Mouse (Mus musculus): ENCODE data around the gene Lypd9. TPM values are rescaled to one million over a fixed set of nuclear protein-coding genes. Genes with fewer than 3 reads are reported as not detected.
"Not testable (repeated sequence)": the region's sequence is repeated elsewhere in the genome, so short reads cannot be mapped to it uniquely, and the experiment has no call there.

The Lypd9 gene
- total RNA-seq (2014; fragmentation: Nextera tagmentation), result not detected in 2 replicates
- not detected in 2 replicates for total RNA-seq (2017)
- polyA plus RNA-seq (2012), result not detected in 2 replicates

GRCm38 (mm10) chr11:58452759-58453158, at the start of gene Lypd9:
Lypd9 (minus strand) TSS chr11:58452923.
- peaks cover 21% of the 10 kb centered on the region for H3K27me3 ChIP-seq (ENCODE audit: insufficient read depth, low read length)
- no peaks in the 10 kb centered on the region for H3K4me1 ChIP-seq (ENCODE audit: insufficient read depth, low read depth, low read length)
- ATAC-seq (ENCODE audit: extremely low read depth, insufficient number of reproducible peaks, low FRiP score, poor library complexity, severe bottlenecking), result no peak
- no peak for DNase-seq (ENCODE audit: low spot score)
- no peaks in the 10 kb centered on the region for H3K36me3 ChIP-seq (replicated peaks)
- TF ChIP-seq CTCF (IDR thresholded peaks at IDR 0.05; ENCODE audit: low read depth, low read length), result no peak
- no peaks in the 10 kb centered on the region; the same call in 1 of the 2 replicates for H3K9me3 ChIP-seq (replicated peaks)
- no peak within 1 kb of the TSS for H3K4me3 ChIP-seq (ENCODE audit: low read depth, low read length)

GRCm38 (mm10) chr11:58502472-58502871, 49.7 kb upstream of the Lypd9 start, which contains the start of gene Olfr331:
Olfr331 (minus strand) TSS chr11:58502572.
- DNase-seq (ENCODE audit: low spot score); H3K9me3 ChIP-seq (replicated peaks); H3K4me1 ChIP-seq (ENCODE audit: insufficient read depth, low read depth, low read length); H3K36me3 ChIP-seq (replicated peaks); H3K27me3 ChIP-seq (ENCODE audit: insufficient read depth, low read length); ATAC-seq (ENCODE audit: extremely low read depth, insufficient number of reproducible peaks, low FRiP score, poor library complexity, severe bottlenecking); H3K4me3 ChIP-seq (ENCODE audit: low read depth, low read length): not testable (repeated sequence)

DNA sequence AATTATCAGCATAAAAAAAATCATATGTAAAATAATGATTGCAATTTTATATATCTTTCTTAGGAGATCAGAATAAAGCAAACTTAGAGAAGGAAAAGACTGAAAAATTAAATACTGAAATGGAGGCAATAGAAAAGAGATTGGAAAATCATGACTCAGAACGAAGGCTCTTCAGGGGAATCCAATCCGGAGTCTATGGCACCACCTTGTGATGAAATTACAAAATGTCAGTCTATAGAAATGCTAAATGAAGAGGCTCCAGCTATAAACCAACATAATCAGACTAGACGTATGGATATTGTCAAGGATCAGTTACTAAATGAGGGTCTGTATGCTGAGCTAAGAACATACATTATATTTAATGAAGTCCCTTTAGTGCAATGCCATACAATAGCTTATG, 46.6 kb upstream of the Lypd9 start:
- TF ChIP-seq CTCF (IDR thresholded peaks at IDR 0.05; ENCODE audit: low read depth, low read length) (no peak), GATA2 (IDR thresholded peaks at IDR 0.05; ENCODE audit: borderline replicate concordance, low read depth, low read length) (no peak), POLR2AphosphoS5 (IDR thresholded peaks at IDR 0.05; ENCODE audit: insufficient replicate concordance, low read depth, low read length) (no peak), GATA1 (IDR thresholded peaks at IDR 0.05; ENCODE audit: borderline replicate concordance, low read length) (no peak), TAL1 (conservative IDR thresholded peaks at IDR 0.05; ENCODE audit: low read depth, low read length) (no peak)

GRCm38 (mm10) chr11:58498761-58499160, 46.0 kb upstream of the Lypd9 start:
- Histone ChIP-seq H3K36me3 (replicated peaks) (no peaks in the 10 kb centered on the region), H3K27me3 (ENCODE audit: insufficient read depth, low read length) (peaks cover 10% of the 10 kb centered on the region), H3K4me3 (ENCODE audit: low read depth, low read length) (no peak overlapping the region), H3K4me1 (ENCODE audit: insufficient read depth, low read depth, low read length) (no peaks in the 10 kb centered on the region), H3K9me3 (replicated peaks) (no peaks in the 10 kb centered on the region)
- TF ChIP-seq TAL1 (conservative IDR thresholded peaks at IDR 0.05; ENCODE audit: low read depth, low read length) (no peak), GATA1 (IDR thresholded peaks at IDR 0.05; ENCODE audit: borderline replicate concordance, low read length) (no peak), CTCF (IDR thresholded peaks at IDR 0.05; ENCODE audit: low read depth, low read length) (no peak), GATA2 (IDR thresholded peaks at IDR 0.05; ENCODE audit: borderline replicate concordance, low read depth, low read length) (no peak)
- no peak for ATAC-seq (ENCODE audit: extremely low read depth, insufficient number of reproducible peaks, low FRiP score, poor library complexity, severe bottlenecking)
- no peak for DNase-seq (ENCODE audit: low spot score)

More for the DNA sequence above, 46.6 kb upstream of the Lypd9 start:
- Histone ChIP-seq H3K4me3 (ENCODE audit: low read depth, low read length) (no peak overlapping the region), H3K36me3 (replicated peaks) (no peaks in the 10 kb centered on the region), H3K9me3 (replicated peaks) (no peaks in the 10 kb centered on the region), H3K27me3 (ENCODE audit: insufficient read depth, low read length) (peaks cover 10% of the 10 kb centered on the region), H3K4me1 (ENCODE audit: insufficient read depth, low read depth, low read length) (no peaks in the 10 kb centered on the region)
- ATAC-seq (ENCODE audit: extremely low read depth, insufficient number of reproducible peaks, low FRiP score, poor library complexity, severe bottlenecking) (no peak), DNase-seq (ENCODE audit: low spot score) (no peak)

GRCm38 (mm10) chr11:58492455-58492854, 39.7 kb upstream of the Lypd9 start, which contains the start of gene Olfr332:
Olfr332 (minus strand) TSS chr11:58492555.
- no peak for TF ChIP-seq TAL1 (conservative IDR thresholded peaks at IDR 0.05; ENCODE audit: low read depth, low read length)
- no peak for TF ChIP-seq GATA2 (IDR thresholded peaks at IDR 0.05; ENCODE audit: borderline replicate concordance, low read depth, low read length)
- TF ChIP-seq POLR2AphosphoS5 (IDR thresholded peaks at IDR 0.05; ENCODE audit: insufficient replicate concordance, low read depth, low read length), result no peak
- TF ChIP-seq CTCF (IDR thresholded peaks at IDR 0.05; ENCODE audit: low read depth, low read length), result no peak
- TF ChIP-seq GATA1 (IDR thresholded peaks at IDR 0.05; ENCODE audit: borderline replicate concordance, low read length), result no peak
- H3K4me1 ChIP-seq (ENCODE audit: insufficient read depth, low read depth, low read length), result no peaks in the 10 kb centered on the region

GRCm38 (mm10) chr11:58462170-58462569, 9.4 kb upstream of the Lypd9 start, which contains the start of gene Olfr30:
Olfr30 (minus strand) TSS chr11:58462270.
- H3K9me3 ChIP-seq (replicated peaks), result no peaks in the 10 kb centered on the region
- DNase-seq (ENCODE audit: low spot score), result no peak
- H3K4me1 ChIP-seq (ENCODE audit: insufficient read depth, low read depth, low read length), result no peaks in the 10 kb centered on the region
- no peaks in the 10 kb centered on the region for H3K36me3 ChIP-seq (replicated peaks)
- no peak within 1 kb of the TSS for H3K4me3 ChIP-seq (ENCODE audit: low read depth, low read length)
- no peak for ATAC-seq (ENCODE audit: extremely low read depth, insufficient number of reproducible peaks, low FRiP score, poor library complexity, severe bottlenecking)
- TF ChIP-seq GATA1 (IDR thresholded peaks at IDR 0.05; ENCODE audit: borderline replicate concordance, low read length), result no peak
- TF ChIP-seq TAL1 (conservative IDR thresholded peaks at IDR 0.05; ENCODE audit: low read depth, low read length), result no peak
- no peak for TF ChIP-seq POLR2AphosphoS5 (IDR thresholded peaks at IDR 0.05; ENCODE audit: insufficient replicate concordance, low read depth, low read length)
- no peak for TF ChIP-seq GATA2 (IDR thresholded peaks at IDR 0.05; ENCODE audit: borderline replicate concordance, low read depth, low read length)
- no peak for TF ChIP-seq CTCF (IDR thresholded peaks at IDR 0.05; ENCODE audit: low read depth, low read length)
- H3K27me3 ChIP-seq (ENCODE audit: insufficient read depth, low read length), result peaks cover 22% of the 10 kb centered on the region

More at GRCm38 (mm10) chr11:58492455-58492854, 39.7 kb upstream of the Lypd9 start, which contains the start of gene Olfr332:
- no peaks in the 10 kb centered on the region for H3K36me3 ChIP-seq (replicated peaks)
- no peaks in the 10 kb centered on the region for H3K9me3 ChIP-seq (replicated peaks)
- no peak for DNase-seq (ENCODE audit: low spot score)
- no peak within 1 kb of the TSS for H3K4me3 ChIP-seq (ENCODE audit: low read depth, low read length)
- H3K27me3 ChIP-seq (ENCODE audit: insufficient read depth, low read length), result peaks cover 11% of the 10 kb centered on the region
- ATAC-seq (ENCODE audit: extremely low read depth, insufficient number of reproducible peaks, low FRiP score, poor library complexity, severe bottlenecking), result no peak

- DNase-seq (ENCODE audit: low spot score), result no peak
- H3K4me3 ChIP-seq (ENCODE audit: low read depth, low read length), result no peak overlapping the region
- peaks cover 24% of the 10 kb centered on the region for H3K27me3 ChIP-seq (ENCODE audit: insufficient read depth, low read length)
- H3K36me3 ChIP-seq (replicated peaks), result no peaks in the 10 kb centered on the region
- ATAC-seq (ENCODE audit: extremely low read depth, insufficient number of reproducible peaks, low FRiP score, poor library complexity, severe bottlenecking), result no peak
- TF ChIP-seq GATA1 (IDR thresholded peaks at IDR 0.05; ENCODE audit: borderline replicate concordance, low read length), result no peak
- TF ChIP-seq GATA2 (IDR thresholded peaks at IDR 0.05; ENCODE audit: borderline replicate concordance, low read depth, low read length), result no peak
- no peaks in the 10 kb centered on the region for H3K4me1 ChIP-seq (ENCODE audit: insufficient read depth, low read depth, low read length)
- H3K9me3 ChIP-seq (replicated peaks), result no peaks in the 10 kb centered on the region
Measured at GRCm38 (mm10) chr11:58453592-58453991, 869 bp upstream of the Lypd9 start.
